Mouse (Mus musculus): ENCODE data around the gene Phykpl. TPM values are rescaled to one million over a fixed set of nuclear protein-coding genes. Genes with fewer than 3 reads are reported as not detected.

The Phykpl gene
- polyA plus RNA-seq, 1 experiment = 7.7 TPM

DNA sequence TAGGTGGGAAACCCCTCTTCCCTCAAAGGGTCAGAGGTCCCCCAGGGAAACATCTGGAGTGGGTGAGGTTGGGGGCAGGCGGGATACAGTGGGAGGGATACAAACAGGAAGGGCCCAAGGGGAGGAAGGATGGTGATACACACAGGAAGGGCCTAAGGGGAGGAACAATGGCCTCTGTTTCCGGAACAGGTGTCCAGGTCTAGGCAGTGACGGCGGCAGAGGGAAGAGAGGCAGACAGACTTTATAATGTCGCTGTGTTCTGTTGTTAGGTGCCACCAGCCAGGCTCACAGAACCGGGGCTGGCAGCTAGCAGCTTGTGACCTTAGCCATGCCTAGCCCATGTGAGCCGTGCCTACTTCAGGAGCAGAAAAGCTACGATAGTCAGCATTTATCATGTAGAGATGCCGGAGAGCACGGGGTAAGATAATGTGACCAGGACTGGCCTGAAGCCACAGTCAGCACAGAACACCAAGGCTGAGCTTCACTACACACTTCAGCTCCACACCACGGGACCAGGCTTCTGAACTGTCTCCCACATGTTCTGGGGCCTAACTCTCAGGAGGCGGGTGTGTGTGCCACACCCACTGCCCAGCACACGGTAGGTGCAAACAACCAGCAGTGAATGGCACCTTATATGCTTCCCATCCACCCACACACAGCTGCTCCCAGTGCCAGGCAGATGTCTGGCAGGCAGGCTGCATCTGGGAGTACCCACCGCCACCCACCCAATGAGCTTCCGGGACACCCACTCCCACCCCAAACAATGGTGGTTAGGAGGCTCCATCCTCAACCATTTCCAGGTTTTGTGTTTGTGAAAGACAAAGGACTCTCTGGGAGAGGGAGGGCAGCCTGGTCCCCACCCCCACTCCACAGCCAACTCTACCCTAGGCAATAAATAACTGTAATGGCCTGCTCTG, 62.5 kb downstream of the Phykpl start:
- TF ChIP-seq MAX (IDR thresholded peaks at IDR 0.05) = no peak
- no peak for TF ChIP-seq USF1 (IDR thresholded peaks at IDR 0.05; ENCODE audit: low read depth)
- TF ChIP-seq MYOG (IDR thresholded peaks at IDR 0.05; ENCODE audit: control insufficient read depth, extremely low read depth, insufficient read length) = no peak
- no peak for TF ChIP-seq CEBPB (IDR thresholded peaks at IDR 0.05; ENCODE audit: low read depth)
- TF ChIP-seq MYOD1 (IDR thresholded peaks at IDR 0.05; ENCODE audit: control insufficient read depth, insufficient read length, low read depth) = no peak
- TF ChIP-seq FOSL1 (IDR thresholded peaks at IDR 0.05; ENCODE audit: insufficient read depth, low read length, poor library complexity, severe bottlenecking) = no peak
- no peak for TF ChIP-seq CTCF (IDR thresholded peaks at IDR 0.05; ENCODE audit: control insufficient read depth, insufficient read depth, insufficient read length)
- Histone ChIP-seq H3K27me3 (ENCODE audit: control insufficient read depth, insufficient read depth, insufficient read length) (no peaks in the 10 kb centered on the region), H3K36me3 (ENCODE audit: control insufficient read depth, insufficient read depth) (peaks cover 5% of the 10 kb centered on the region), H3ac (ENCODE audit: control insufficient read depth, insufficient read length, low read depth) (no peak overlapping the region), H3K79me2 (ENCODE audit: control insufficient read depth, insufficient read depth) (no peaks in the 10 kb centered on the region), H3K4me3 (ENCODE audit: insufficient read depth, poor library complexity, severe bottlenecking) (no peak overlapping the region), H3K79me3 (ENCODE audit: low read depth) (no peaks in the 10 kb centered on the region)

- Histone ChIP-seq H3ac (ENCODE audit: control insufficient read depth, insufficient read length, low read depth) (no peak overlapping the region), H3K4me3 (ENCODE audit: insufficient read depth, poor library complexity, severe bottlenecking) (no peak overlapping the region), H3K27me3 (ENCODE audit: control insufficient read depth, insufficient read depth, insufficient read length) (no peaks in the 10 kb centered on the region), H3K79me2 (ENCODE audit: control insufficient read depth, insufficient read depth) (no peaks in the 10 kb centered on the region), H3K36me3 (ENCODE audit: control insufficient read depth, insufficient read depth) (no peaks in the 10 kb centered on the region), H3K79me3 (ENCODE audit: low read depth) (no peaks in the 10 kb centered on the region)
- TF ChIP-seq MAX (IDR thresholded peaks at IDR 0.05) (no peak), CEBPB (IDR thresholded peaks at IDR 0.05; ENCODE audit: low read depth) (no peak), MYOG (IDR thresholded peaks at IDR 0.05; ENCODE audit: control insufficient read depth, extremely low read depth, insufficient read length) (no peak), FOSL1 (IDR thresholded peaks at IDR 0.05; ENCODE audit: insufficient read depth, low read length, poor library complexity, severe bottlenecking) (no peak), MYOD1 (IDR thresholded peaks at IDR 0.05; ENCODE audit: control insufficient read depth, insufficient read length, low read depth) (no peak), CTCF (IDR thresholded peaks at IDR 0.05; ENCODE audit: control insufficient read depth, insufficient read depth, insufficient read length) (no peak), USF1 (IDR thresholded peaks at IDR 0.05; ENCODE audit: low read depth) (no peak)
These were observed 64.0 kb downstream of the Phykpl start for GRCm38 (mm10) chr11:51648566-51648965.

- no peaks in the 10 kb centered on the region for H3K79me2 ChIP-seq (ENCODE audit: control insufficient read depth, insufficient read depth)
- H3K79me3 ChIP-seq (ENCODE audit: low read depth) = no peaks in the 10 kb centered on the region
- H3K4me3 ChIP-seq (ENCODE audit: insufficient read depth, poor library complexity, severe bottlenecking) = peak overlapping the region; percentile 42
- TF ChIP-seq CTCF (IDR thresholded peaks at IDR 0.05; ENCODE audit: control insufficient read depth, insufficient read depth, insufficient read length) = no peak
- TF ChIP-seq FOSL1 (IDR thresholded peaks at IDR 0.05; ENCODE audit: insufficient read depth, low read length, poor library complexity, severe bottlenecking) = no peak
- TF ChIP-seq MYOD1 (IDR thresholded peaks at IDR 0.05; ENCODE audit: control insufficient read depth, insufficient read length, low read depth) = peak; percentile 30
- TF ChIP-seq MAX (IDR thresholded peaks at IDR 0.05) = no peak
- peak overlapping the region; percentile 16 for H3ac ChIP-seq (ENCODE audit: control insufficient read depth, insufficient read length, low read depth)
- no peaks in the 10 kb centered on the region for H3K36me3 ChIP-seq (ENCODE audit: control insufficient read depth, insufficient read depth)
- no peaks in the 10 kb centered on the region for H3K27me3 ChIP-seq (ENCODE audit: control insufficient read depth, insufficient read depth, insufficient read length)
These were observed 64.7 kb downstream of the Phykpl start for GRCm38 (mm10) chr11:51649111-51649888.

DNA sequence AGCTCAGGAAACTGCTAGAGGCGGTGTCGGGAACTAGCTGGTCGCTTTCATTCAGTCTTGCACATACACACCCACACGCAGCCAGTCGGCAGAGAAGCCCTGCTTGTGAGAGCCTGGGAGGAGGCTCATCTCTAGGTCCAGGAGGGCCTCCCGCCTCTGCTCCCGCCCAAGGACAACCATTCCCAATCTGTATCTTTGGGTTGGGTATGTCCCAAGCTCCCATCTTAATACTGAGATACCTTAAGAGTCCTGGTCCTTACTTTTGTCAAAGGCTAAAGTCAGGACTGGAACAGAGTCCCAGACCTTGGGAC, 65.3 kb downstream of the Phykpl start:
- peak overlapping the region; percentile 42 for H3K4me3 ChIP-seq (ENCODE audit: insufficient read depth, poor library complexity, severe bottlenecking)
- H3K79me2 ChIP-seq (ENCODE audit: control insufficient read depth, insufficient read depth) = no peaks in the 10 kb centered on the region
- H3ac ChIP-seq (ENCODE audit: control insufficient read depth, insufficient read length, low read depth) = peak overlapping the region; percentile 74
- H3K79me3 ChIP-seq (ENCODE audit: low read depth) = no peaks in the 10 kb centered on the region
- no peaks in the 10 kb centered on the region for H3K36me3 ChIP-seq (ENCODE audit: control insufficient read depth, insufficient read depth)
- H3K27me3 ChIP-seq (ENCODE audit: control insufficient read depth, insufficient read depth, insufficient read length) = no peaks in the 10 kb centered on the region
- no peak for TF ChIP-seq USF1 (IDR thresholded peaks at IDR 0.05; ENCODE audit: low read depth)
- no peak for TF ChIP-seq FOSL1 (IDR thresholded peaks at IDR 0.05; ENCODE audit: insufficient read depth, low read length, poor library complexity, severe bottlenecking)
- TF ChIP-seq MYOD1 (IDR thresholded peaks at IDR 0.05; ENCODE audit: control insufficient read depth, insufficient read length, low read depth) = no peak
- no peak for TF ChIP-seq MYOG (IDR thresholded peaks at IDR 0.05; ENCODE audit: control insufficient read depth, extremely low read depth, insufficient read length)
- TF ChIP-seq CEBPB (IDR thresholded peaks at IDR 0.05; ENCODE audit: low read depth) = no peak
- TF ChIP-seq CTCF (IDR thresholded peaks at IDR 0.05; ENCODE audit: control insufficient read depth, insufficient read depth, insufficient read length) = no peak
- TF ChIP-seq MAX (IDR thresholded peaks at IDR 0.05) = no peak

GRCm38 (mm10) chr11:51650261-51650660, 65.7 kb downstream of the Phykpl start:
- Histone ChIP-seq H3K27me3 (ENCODE audit: control insufficient read depth, insufficient read depth, insufficient read length) (no peaks in the 10 kb centered on the region), H3ac (ENCODE audit: control insufficient read depth, insufficient read length, low read depth) (peak overlapping the region; percentile 74), H3K4me3 (ENCODE audit: insufficient read depth, poor library complexity, severe bottlenecking) (peak overlapping the region; percentile 42), H3K79me3 (ENCODE audit: low read depth) (no peaks in the 10 kb centered on the region), H3K79me2 (ENCODE audit: control insufficient read depth, insufficient read depth) (no peaks in the 10 kb centered on the region), H3K36me3 (ENCODE audit: control insufficient read depth, insufficient read depth) (no peaks in the 10 kb centered on the region)
- no peak for TF ChIP-seq FOSL1 (IDR thresholded peaks at IDR 0.05; ENCODE audit: insufficient read depth, low read length, poor library complexity, severe bottlenecking)

Measured in C2C12 (cell line).